Mouse (Mus musculus) ES-Bruce4 (cell line): ENCODE measurements at regions not wholly inside any gene's neighbourhood (a gene's known extent, or its start where the extent isn't known, plus 50 kb on each side); places are given as distances from the start of the nearest gene placed in this dataset.

Experiments
- CTCF ChIP-seq: IDR thresholded peaks from one replicate; pipeline ENCODE4 v1.8.1; 2011; ENCODE audit warnings: low read depth, low read length
- POLR2A ChIP-seq: IDR thresholded peaks from one replicate; pipeline ENCODE4 v1.8.1; 2011; ENCODE audit warnings: low read length; ENCODE audit not compliant: insufficient read depth

DNA sequence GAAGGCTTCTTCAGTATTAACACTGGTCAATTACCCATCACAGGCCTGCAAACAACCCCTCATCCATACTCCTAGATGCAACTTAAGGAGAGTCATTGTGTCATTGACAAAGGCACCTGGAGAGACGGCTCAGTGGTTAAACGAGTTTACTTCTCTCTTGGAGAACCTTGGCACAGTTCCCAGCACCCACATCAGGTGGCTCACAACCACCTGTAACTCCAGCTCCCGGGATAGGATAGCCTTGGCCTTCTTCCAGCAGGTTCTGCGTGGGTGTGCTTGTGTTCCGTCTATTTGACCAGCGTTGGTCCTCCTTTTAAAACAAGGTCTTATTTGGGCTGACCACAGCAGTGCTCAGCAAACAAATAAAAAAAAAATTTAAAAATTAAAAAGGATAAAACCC lies 63.9 kb upstream of the Foxk1 start:
- TF ChIP-seq POLR2A (no peak), CTCF (no peak)
